In genomic region chr10:20508497-20508896, GRCm38 (mm10) we compare ENCODE assay signal across 20 mouse cellular contexts.
DNase-seq lines count a peak whose midpoint lies in the region; ATAC-seq and TF ChIP-seq lines count a peak whose summit lies in the region.
"Had no signal": no experiment of that assay in that cellular context is flagged by ENCODE, and none has a peak within 500 bp of the region (broad histone marks: within the 10 kb centered on the region; RNA-seq: fewer than 3 reads in every experiment).

No protein-coding gene starts in this region.

- no peak overlapping the region for H3K4me3 ChIP-seq in heart, embryonic 13.5 days
- H3K4me3 ChIP-seq in brown adipose tissue, adult 24 weeks (ENCODE audit: insufficient read depth, low read depth, low read length), result no peak overlapping the region
- H3K4me3 ChIP-seq in embryonic facial prominence, embryonic 15.5 days (replicated peaks), result no peak overlapping the region
- no peak overlapping the region for H3K4me3 ChIP-seq in stomach, postnatal 0 days (ENCODE audit: low read depth, low read length)
- H3K4me3 ChIP-seq: forebrain, embryonic 15.5 days; heart, embryonic 10.5 days; hindbrain, embryonic 15.5 days had no signal

- no peak for TF ChIP-seq EP300 in stomach, postnatal 0 days (optimal IDR thresholded peaks at IDR 0.05)

- WGBS in heart, embryonic 13.5 days, result 74% methylated on average over 3 of the region's 3 CpGs
- 48% methylated on average over 3 of the region's 3 CpGs for WGBS in embryonic facial prominence, embryonic 15.5 days
- 69% methylated on average over 3 of the region's 3 CpGs for WGBS in stomach, postnatal 0 days

- peak; percentile 16 for DNase-seq in embryo, embryonic 11 days
- DNase-seq in embryo, embryonic 10.5 days (ENCODE audit: low spot score), result no peak
- no peak for DNase-seq in heart, adult 9 months (ENCODE audit: low spot score in 2 of 2)
- no peak for DNase-seq in c-Kit-positive CD71-positive TER-119-positive erythroid progenitor cells, embryonic 14.5 days (ENCODE audit: low spot score)
- no peak for DNase-seq in stomach, postnatal 0 days (ENCODE audit: low spot score)
- DNase-seq: adrenal gland, adult 8-10 months; adrenal gland, postnatal 36 days; B cell, adult 2 months; cerebellum, adult 11-12 months; cerebellum, adult 9-10 months; cerebellum, postnatal 25 days; gastrocnemius, postnatal 10 days had no signal

- ATAC-seq in heart, embryonic 13.5 days (ENCODE audit: extremely low read depth, insufficient number of reproducible peaks, low FRiP score, low TSS enrichment), result no peak
- peak; percentile 36; the same call in 1 of the 2 replicates for ATAC-seq in embryonic facial prominence, embryonic 15.5 days (ENCODE audit: insufficient number of reproducible peaks, low FRiP score, low TSS enrichment, low read depth)
- no peak for ATAC-seq in stomach, postnatal 0 days (ENCODE audit: low FRiP score, low TSS enrichment)
- ATAC-seq: CD4-positive, CD25-positive, alpha-beta regulatory T cell, adult 4 months; forebrain, embryonic 15.5 days had no signal

- H3K9me3 ChIP-seq in heart, embryonic 13.5 days, result no peaks in the 10 kb centered on the region
- H3K9me3 ChIP-seq in embryonic facial prominence, embryonic 15.5 days (replicated peaks), result no peaks in the 10 kb centered on the region
- H3K9me3 ChIP-seq in stomach, postnatal 0 days (ENCODE audit: control insufficient read depth, low read length), result no peaks in the 10 kb centered on the region
- H3K9me3 ChIP-seq: forebrain, embryonic 15.5 days; G1E; heart, embryonic 10.5 days; hindbrain, embryonic 15.5 days had no signal

- no peaks in the 10 kb centered on the region for H3K36me3 ChIP-seq in heart, embryonic 13.5 days
- H3K36me3 ChIP-seq in embryonic facial prominence, embryonic 15.5 days, result no peaks in the 10 kb centered on the region
- H3K36me3 ChIP-seq in stomach, postnatal 0 days (ENCODE audit: control insufficient read depth, insufficient read depth, low read length), result no peaks in the 10 kb centered on the region
- H3K36me3 ChIP-seq: forebrain, embryonic 15.5 days; G1E; heart, embryonic 10.5 days; hindbrain, embryonic 15.5 days had no signal

- H3K4me2 ChIP-seq in heart, embryonic 13.5 days, result no peak overlapping the region
- no peak overlapping the region for H3K4me2 ChIP-seq in embryonic facial prominence, embryonic 15.5 days (replicated peaks)
- H3K4me2 ChIP-seq in stomach, postnatal 0 days (replicated peaks; ENCODE audit: low read depth), result no peak overlapping the region
- H3K4me2 ChIP-seq: forebrain, embryonic 15.5 days; hindbrain, embryonic 15.5 days had no signal

- TF ChIP-seq CTCF in stomach, postnatal 0 days (IDR thresholded peaks at IDR 0.05; ENCODE audit: low read depth), result no peak

- peak overlapping the region; percentile 1; the same call in 1 of the 2 replicates for H3K27ac ChIP-seq in heart, embryonic 13.5 days (replicated peaks)
- peak overlapping the region; percentile 29; the same call in 1 of the 2 replicates for H3K27ac ChIP-seq in brown adipose tissue, adult 24 weeks (replicated peaks; ENCODE audit: low read depth, low read length)
- peak overlapping the region; percentile 63 for H3K27ac ChIP-seq in embryonic facial prominence, embryonic 15.5 days (replicated peaks)
- no peak overlapping the region for H3K27ac ChIP-seq in stomach, postnatal 0 days (replicated peaks)
- H3K27ac ChIP-seq: forebrain, embryonic 15.5 days; heart, embryonic 10.5 days; hindbrain, embryonic 15.5 days had no signal

- peaks cover 27% of the 10 kb centered on the region for H3K4me1 ChIP-seq in heart, embryonic 13.5 days
- H3K4me1 ChIP-seq in brown adipose tissue, adult 24 weeks (ENCODE audit: control insufficient read depth, insufficient read depth, insufficient read length, low read length), result peaks cover 4% of the 10 kb centered on the region; the same call in 1 of the 2 replicates
- H3K4me1 ChIP-seq in embryonic facial prominence, embryonic 15.5 days, result peaks cover 19% of the 10 kb centered on the region
- H3K4me1 ChIP-seq in stomach, postnatal 0 days (replicated peaks; ENCODE audit: control insufficient read depth, insufficient read depth), result no peaks in the 10 kb centered on the region
- H3K4me1 ChIP-seq: forebrain, embryonic 15.5 days; hindbrain, embryonic 15.5 days had no signal

- no peaks in the 10 kb centered on the region for H3K27me3 ChIP-seq in heart, embryonic 13.5 days (replicated peaks)
- H3K27me3 ChIP-seq in embryonic facial prominence, embryonic 15.5 days, result no peaks in the 10 kb centered on the region
- H3K27me3 ChIP-seq in stomach, postnatal 0 days (ENCODE audit: control insufficient read depth, insufficient read depth, low read length), result no peaks in the 10 kb centered on the region
- H3K27me3 ChIP-seq: forebrain, embryonic 15.5 days; hindbrain, embryonic 15.5 days had no signal

- H3K9ac ChIP-seq in heart, embryonic 13.5 days, result no peak overlapping the region
- no peak overlapping the region for H3K9ac ChIP-seq in embryonic facial prominence, embryonic 15.5 days
- no peak overlapping the region for H3K9ac ChIP-seq in stomach, postnatal 0 days (ENCODE audit: low read length)
- H3K9ac ChIP-seq: forebrain, embryonic 15.5 days; hindbrain, embryonic 15.5 days had no signal
